Mouse (Mus musculus) kidney, adult 2 months (tissue): Measurements from ENCODE around the gene Pate1. TPM values are rescaled to one million over a fixed set of nuclear protein-coding genes. Genes with fewer than 3 reads are reported as not detected.

Experiments
- DNase-seq: peaks from one replicate; pipeline ENCODE4 v3.0.0; 2021
- H3K27ac ChIP-seq: fragments of 200-500 bp; 2 replicates; pipeline ENCODE4 v1.5.1; 2012; ENCODE audit warnings: low read depth, low read length, control low read depth, inconsistent platforms; ENCODE audit not compliant: insufficient read depth
- H3K27me3 ChIP-seq: fragments of 200-500 bp; replicated peaks from 2 replicates; pipeline ENCODE4 v1.6.1; 2012; ENCODE audit warnings: mild to moderate bottlenecking, moderate library complexity, low read length, inconsistent platforms; ENCODE audit not compliant: control insufficient read depth, insufficient read depth
- H3K36me3 ChIP-seq: fragments of 200-500 bp; 2 replicates; pipeline ENCODE4 v1.6.1; 2012; ENCODE audit warnings: mild to moderate bottlenecking, moderate library complexity, low read length, inconsistent platforms; ENCODE audit not compliant: control insufficient read depth, insufficient read depth
- H3K4me1 ChIP-seq: fragments of 200-500 bp; 2 replicates; pipeline ENCODE4 v1.6.1; 2011; ENCODE audit warnings: low read length; ENCODE audit not compliant: control insufficient read depth, insufficient read depth
- H3K4me3 ChIP-seq: fragments of 200-500 bp; 2 replicates; pipeline ENCODE4 v1.5.1; 2011; ENCODE audit warnings: mild to moderate bottlenecking, low read depth, low read length, control low read depth; ENCODE audit not compliant: insufficient read depth
- CTCF ChIP-seq: fragments of 200-500 bp; conservative IDR thresholded peaks from 2 replicates; pipeline ENCODE4 v1.5.1; 2011; ENCODE audit warnings: low read depth, mild to moderate bottlenecking, control low read depth, low read length, moderate library complexity, mixed read lengths; ENCODE audit not compliant: insufficient read depth, insufficient read length
- POLR2A ChIP-seq: fragments of 200-500 bp; IDR thresholded peaks from one replicate; pipeline ENCODE4 v1.6.1; 2011; ENCODE audit warnings: low read depth, low read length, control low read depth
- WGBS: fragments of 180-500 bp; shearing (Covaris S2); methylation state at CpG from one replicate; pipeline ENCODE4 v1.1.7; 2018; 5-methylcytosine and 5-hydroxymethylcytosine counted together
- polyA plus RNA-seq: library from polyadenylated mRNA; depleted of rRNA; stranded (reverse); fragments of >200 nt; gene quantifications from 2 replicates; pipeline ENCODE4 v1.2.3, GENCODE M21; 2012; rRNA removed

Gene Pate1
- not detected in 2 replicates for polyA plus RNA-seq

DNA sequence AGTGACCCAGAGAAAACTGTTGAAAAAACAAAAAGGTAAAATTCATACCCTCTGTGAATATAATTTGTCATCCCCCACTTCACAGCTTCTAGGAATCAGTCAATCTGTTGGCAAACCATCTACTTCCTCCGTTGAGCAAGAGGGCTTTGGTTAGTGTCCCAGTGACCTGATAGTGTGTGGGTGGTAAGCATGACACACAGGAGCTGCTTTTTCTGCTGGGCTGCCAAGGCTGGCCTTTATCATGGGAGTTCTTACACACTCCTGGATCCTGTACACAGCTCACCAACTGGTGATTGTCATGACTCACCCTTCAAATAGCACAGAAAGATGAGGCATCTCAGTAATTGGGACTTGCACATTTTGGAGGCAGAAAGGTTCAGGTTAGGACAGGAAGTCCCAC is at the start of gene Pate1:
TSS of gene Pate1 (minus strand) at position 378 of the 400 bp plus-strand sequence.
- DNase-seq, result no peak
- 18% methylated on average over 1 of the region's 1 CpGs for WGBS

DNA sequence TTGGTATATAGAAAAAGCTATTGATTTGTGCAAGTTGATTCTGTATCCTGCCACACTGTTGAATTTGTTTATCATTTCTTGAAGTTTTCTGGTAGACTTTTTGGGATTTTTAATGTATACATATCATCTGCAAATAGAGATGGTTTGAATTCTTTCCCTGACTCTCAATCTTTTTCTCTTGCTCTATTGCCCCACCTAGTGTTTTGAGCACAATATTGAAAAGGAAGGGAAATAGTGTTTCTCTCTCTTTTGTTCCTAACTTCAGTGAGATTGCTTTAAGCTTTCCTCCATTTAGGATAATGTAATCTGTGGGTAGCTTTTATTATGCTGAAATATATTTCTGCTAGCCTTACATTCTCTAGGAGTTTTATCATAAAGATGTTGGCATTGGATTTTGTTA is 20.1 kb upstream of the Pate1 start:
- Histone ChIP-seq H3K27me3 (no peaks in the 10 kb centered on the region), H3K36me3 (no peaks in the 10 kb centered on the region), H3K27ac (no peak overlapping the region), H3K4me1 (no peaks in the 10 kb centered on the region), H3K4me3 (no peak overlapping the region)
- no peak for TF ChIP-seq POLR2A
- DNase-seq, result no peak

More for the DNA sequence above, at the start of gene Pate1:
- no peak for TF ChIP-seq CTCF
- Histone ChIP-seq H3K27ac (no peak within 1 kb of the TSS), H3K4me3 (no peak within 1 kb of the TSS), H3K36me3 (no peaks in the 10 kb centered on the region), H3K4me1 (no peaks in the 10 kb centered on the region), H3K27me3 (no peaks in the 10 kb centered on the region)

DNA sequence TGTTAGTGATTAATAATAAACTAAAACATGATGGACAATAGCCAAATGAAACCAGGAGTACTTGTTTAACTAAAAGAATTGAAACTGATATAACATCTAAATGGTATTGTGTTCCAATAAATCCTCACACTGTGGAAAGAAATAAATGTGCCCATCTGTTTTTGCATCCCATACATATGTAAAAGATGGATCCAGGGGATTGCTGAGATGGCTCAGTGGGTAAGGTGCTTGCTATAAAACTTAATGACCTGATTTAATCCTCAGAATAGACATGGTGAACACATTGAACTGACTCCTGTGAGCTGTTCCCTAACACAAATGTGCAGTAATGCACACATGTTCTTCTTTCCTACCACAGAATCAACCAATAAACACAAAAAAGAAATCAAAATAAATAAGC is 4.7 kb upstream of the Pate1 start:
- no peak overlapping the region for H3K27ac ChIP-seq
- H3K4me1 ChIP-seq, result no peaks in the 10 kb centered on the region
- no peak for DNase-seq
- TF ChIP-seq POLR2A (no peak), CTCF (no peak)
- no peak overlapping the region for H3K4me3 ChIP-seq
- no peaks in the 10 kb centered on the region for H3K36me3 ChIP-seq
- no peaks in the 10 kb centered on the region for H3K27me3 ChIP-seq

DNA sequence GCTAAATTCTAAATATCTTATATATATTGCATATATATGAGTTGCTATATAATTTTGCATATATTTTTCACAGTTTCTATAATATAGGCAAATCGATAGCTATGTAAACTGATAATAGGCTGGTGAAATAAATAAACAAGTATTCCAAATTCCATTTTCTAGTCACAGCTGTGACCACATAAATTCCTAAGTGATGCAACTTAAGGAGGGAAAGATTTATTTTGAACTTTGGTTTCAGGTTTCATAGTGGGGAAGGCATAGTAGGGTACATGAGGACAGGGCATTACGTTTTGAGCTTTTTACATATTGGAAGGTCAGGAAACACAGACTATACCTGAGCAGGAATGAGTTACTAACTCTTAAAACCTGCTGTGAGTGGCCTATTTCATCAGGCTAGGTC is 13.6 kb downstream of the Pate1 start:
- TF ChIP-seq CTCF, result no peak
- DNase-seq, result no peak
- WGBS, result 80% methylated on average over 2 of the region's 2 CpGs
- Histone ChIP-seq H3K27ac (no peak overlapping the region), H3K36me3 (no peaks in the 10 kb centered on the region), H3K4me1 (no peaks in the 10 kb centered on the region), H3K27me3 (no peaks in the 10 kb centered on the region), H3K4me3 (no peak overlapping the region)

DNA sequence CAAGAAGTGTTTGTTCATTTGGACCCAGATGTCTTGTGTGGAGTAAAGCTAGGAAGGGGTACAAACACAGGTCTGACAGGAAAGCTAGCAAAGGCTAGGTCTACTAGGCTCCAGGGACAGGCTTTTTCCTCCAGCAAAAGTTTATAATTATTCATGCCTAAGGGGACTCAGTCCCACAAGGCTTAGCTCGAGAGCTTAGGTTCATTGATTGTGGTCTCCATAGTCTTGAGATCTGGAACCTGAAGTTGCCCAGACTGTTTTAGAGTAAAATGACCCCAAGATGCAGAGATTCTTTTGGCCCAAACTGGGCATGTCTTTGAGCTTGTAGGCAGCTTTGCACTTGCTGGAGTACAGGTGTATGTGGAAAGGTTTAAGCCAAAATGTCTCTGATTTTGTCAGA is 39.1 kb downstream of the Pate1 start, which contains the start of gene Pate3:
TSS of gene Pate3 (minus strand) at position 101 of the 400 bp plus-strand sequence.
- TF ChIP-seq CTCF (no peak), POLR2A (no peak)
- 60% methylated on average over 1 of the region's 1 CpGs for WGBS
- no peak within 1 kb of the TSS for H3K4me3 ChIP-seq
- H3K36me3 ChIP-seq, result no peaks in the 10 kb centered on the region
- H3K27ac ChIP-seq, result no peak within 1 kb of the TSS
- H3K27me3 ChIP-seq, result no peaks in the 10 kb centered on the region
- no peak for DNase-seq
- H3K4me1 ChIP-seq, result no peaks in the 10 kb centered on the region

Other genes with a start within 250 kb of the Pate1 start
- gene Gm1113, start 169.1 kb downstream of the Pate1 start, polyA plus RNA-seq, result not detected in 2 replicates
- 0.03 and 0.05 TPM in 2 replicates for gene Ddx25, start 128.9 kb downstream of the Pate1 start, polyA plus RNA-seq
- gene Pus3, start 128.8 kb downstream of the Pate1 start, polyA plus RNA-seq, result 2.1 and 2.8 TPM in 2 replicates
- gene Pate2, start 117.1 kb downstream of the Pate1 start, polyA plus RNA-seq, result 0.05 TPM in 1 of 2 replicates, not detected in the other
- gene Hyls1, start 117.0 kb downstream of the Pate1 start, polyA plus RNA-seq, result 0.81 and 0.87 TPM in 2 replicates
- not detected in 2 replicates for gene Pate4, start 75.4 kb downstream of the Pate1 start, polyA plus RNA-seq
- gene Pate3, start 39.2 kb downstream of the Pate1 start, polyA plus RNA-seq, result not detected in 2 replicates
- gene Gm17677, start 53.7 kb upstream of the Pate1 start, polyA plus RNA-seq, result not detected in 2 replicates
- not detected in 2 replicates for gene Gm17727, start 90.7 kb upstream of the Pate1 start, polyA plus RNA-seq
- gene Gm27235, start 102.7 kb upstream of the Pate1 start, polyA plus RNA-seq, result not detected in 2 replicates
- gene D730048I06Rik, start 102.7 kb upstream of the Pate1 start, polyA plus RNA-seq, result not detected in 2 replicates
- gene 9230110F15Rik, start 156.8 kb upstream of the Pate1 start, polyA plus RNA-seq, result not detected in 2 replicates
- gene 9230113P08Rik, start 221.0 kb upstream of the Pate1 start, polyA plus RNA-seq, result not detected in 2 replicates